Mouse (Mus musculus): ENCODE results near the gene Epb41l1. TPM values are rescaled to one million over a fixed set of nuclear protein-coding genes. Genes with fewer than 3 reads are reported as not detected.

Epb41l1 gene
- polyA plus RNA-seq, 1 experiment from 2014 or later, result 0.63 TPM

- Histone ChIP-seq H3K27ac (ENCODE audit: low read depth, low read length) (no peak overlapping the region), H3K36me3 (ENCODE audit: control insufficient read depth, insufficient read depth) (peaks cover 8% of the 10 kb centered on the region; the same call in 1 of the 2 replicates), H3K9me3 (ENCODE audit: control insufficient read depth) (no peaks in the 10 kb centered on the region), H3K27me3 (replicated peaks; ENCODE audit: control insufficient read depth, insufficient read depth, low read length) (no peaks in the 10 kb centered on the region), H3K4me2 (replicated peaks; ENCODE audit: low read depth) (no peak overlapping the region), H3K4me3 (ENCODE audit: low read depth, low read length) (no peak overlapping the region), H3K4me1 (replicated peaks; ENCODE audit: control insufficient read depth, insufficient read depth, low read length) (no peaks in the 10 kb centered on the region), H3K9ac (ENCODE audit: low read depth, low read length) (no peak overlapping the region)
- peak; percentile 79 for TF ChIP-seq CTCF (IDR thresholded peaks at IDR 0.05; ENCODE audit: low read depth)
- 53% methylated on average over 2 of the region's 2 CpGs for WGBS
- ATAC-seq, result no peak
These were observed 109.0 kb downstream of the Epb41l1 start for GRCm38 (mm10) chr2:156529726-156530125.

- no peak overlapping the region for H3K4me3 ChIP-seq (ENCODE audit: low read depth, low read length)
- no peaks in the 10 kb centered on the region for H3K9me3 ChIP-seq (ENCODE audit: control insufficient read depth)
- no peak for ATAC-seq
- WGBS, result 51% methylated on average over 2 of the region's 2 CpGs
- H3K27ac ChIP-seq (ENCODE audit: low read depth, low read length), result no peak overlapping the region
- H3K4me2 ChIP-seq (replicated peaks; ENCODE audit: low read depth), result no peak overlapping the region
- no peak overlapping the region for H3K9ac ChIP-seq (ENCODE audit: low read depth, low read length)
- H3K4me1 ChIP-seq (replicated peaks; ENCODE audit: control insufficient read depth, insufficient read depth, low read length), result no peaks in the 10 kb centered on the region
- no peaks in the 10 kb centered on the region for H3K27me3 ChIP-seq (replicated peaks; ENCODE audit: control insufficient read depth, insufficient read depth, low read length)
- no peak for TF ChIP-seq CTCF (IDR thresholded peaks at IDR 0.05; ENCODE audit: low read depth)
- H3K36me3 ChIP-seq (ENCODE audit: control insufficient read depth, insufficient read depth), result peaks cover 8% of the 10 kb centered on the region; the same call in 1 of the 2 replicates
These were observed 112.5 kb downstream of the Epb41l1 start for GRCm38 (mm10) chr2:156533160-156533559.

- 83% methylated on average over 7 of the region's 7 CpGs for WGBS
- H3K27me3 ChIP-seq (replicated peaks; ENCODE audit: control insufficient read depth, insufficient read depth, low read length), result no peaks in the 10 kb centered on the region
- H3K27ac ChIP-seq (ENCODE audit: low read depth, low read length), result no peak overlapping the region
- no peaks in the 10 kb centered on the region; the same call in 1 of the 2 replicates for H3K36me3 ChIP-seq (ENCODE audit: control insufficient read depth, insufficient read depth)
- H3K4me1 ChIP-seq (replicated peaks; ENCODE audit: control insufficient read depth, insufficient read depth, low read length), result no peaks in the 10 kb centered on the region
- TF ChIP-seq CTCF (IDR thresholded peaks at IDR 0.05; ENCODE audit: low read depth), result no peak
- no peak overlapping the region for H3K4me3 ChIP-seq (ENCODE audit: low read depth, low read length)
- H3K9me3 ChIP-seq (ENCODE audit: control insufficient read depth), result no peaks in the 10 kb centered on the region
- no peak for ATAC-seq
- no peak overlapping the region for H3K4me2 ChIP-seq (replicated peaks; ENCODE audit: low read depth)
- H3K9ac ChIP-seq (ENCODE audit: low read depth, low read length), result no peak overlapping the region
These were observed 118.3 kb downstream of the Epb41l1 start for GRCm38 (mm10) chr2:156538817-156539555.

- 82% methylated on average over 7 of the region's 7 CpGs for WGBS
- no peak for ATAC-seq
- TF ChIP-seq CTCF (IDR thresholded peaks at IDR 0.05; ENCODE audit: low read depth), result no peak
- Histone ChIP-seq H3K36me3 (ENCODE audit: control insufficient read depth, insufficient read depth) (no peaks in the 10 kb centered on the region; the same call in 1 of the 2 replicates), H3K27ac (ENCODE audit: low read depth, low read length) (no peak overlapping the region), H3K4me3 (ENCODE audit: low read depth, low read length) (no peak overlapping the region), H3K9ac (ENCODE audit: low read depth, low read length) (no peak overlapping the region), H3K4me2 (replicated peaks; ENCODE audit: low read depth) (no peak overlapping the region), H3K4me1 (replicated peaks; ENCODE audit: control insufficient read depth, insufficient read depth, low read length) (no peaks in the 10 kb centered on the region), H3K27me3 (replicated peaks; ENCODE audit: control insufficient read depth, insufficient read depth, low read length) (no peaks in the 10 kb centered on the region), H3K9me3 (ENCODE audit: control insufficient read depth) (no peaks in the 10 kb centered on the region)
These were observed 120.3 kb downstream of the Epb41l1 start for GRCm38 (mm10) chr2:156540991-156541390.

- Histone ChIP-seq H3K27ac (ENCODE audit: low read depth, low read length) (no peak overlapping the region), H3K4me3 (ENCODE audit: low read depth, low read length) (no peak overlapping the region), H3K4me1 (replicated peaks; ENCODE audit: control insufficient read depth, insufficient read depth, low read length) (0 out of 2 replicates have a peak, but pooled peaks cover 3% of the 10 kb centered on the region), H3K27me3 (replicated peaks; ENCODE audit: control insufficient read depth, insufficient read depth, low read length) (no peaks in the 10 kb centered on the region), H3K9ac (ENCODE audit: low read depth, low read length) (no peak overlapping the region), H3K9me3 (ENCODE audit: control insufficient read depth) (no peaks in the 10 kb centered on the region), H3K4me2 (replicated peaks; ENCODE audit: low read depth) (no peak overlapping the region), H3K36me3 (ENCODE audit: control insufficient read depth, insufficient read depth) (no peaks in the 10 kb centered on the region; the same call in 1 of the 2 replicates)
- WGBS, result 75% methylated on average over 8 of the region's 8 CpGs
- no peak for TF ChIP-seq CTCF (IDR thresholded peaks at IDR 0.05; ENCODE audit: low read depth)
- no peak for ATAC-seq
These were observed 121.7 kb downstream of the Epb41l1 start for GRCm38 (mm10) chr2:156542410-156542809.

GRCm38 (mm10) chr2:156543804-156544203, 123.1 kb downstream of the Epb41l1 start:
- Histone ChIP-seq H3K9me3 (ENCODE audit: control insufficient read depth) (no peaks in the 10 kb centered on the region), H3K27ac (ENCODE audit: low read depth, low read length) (no peak overlapping the region), H3K4me2 (replicated peaks; ENCODE audit: low read depth) (no peak overlapping the region), H3K36me3 (ENCODE audit: control insufficient read depth, insufficient read depth) (no peaks in the 10 kb centered on the region), H3K4me1 (replicated peaks; ENCODE audit: control insufficient read depth, insufficient read depth, low read length) (0 out of 2 replicates have a peak, but pooled peaks cover 3% of the 10 kb centered on the region), H3K27me3 (replicated peaks; ENCODE audit: control insufficient read depth, insufficient read depth, low read length) (no peaks in the 10 kb centered on the region), H3K9ac (ENCODE audit: low read depth, low read length) (no peak overlapping the region), H3K4me3 (ENCODE audit: low read depth, low read length) (no peak overlapping the region)
- WGBS, result 74% methylated on average over 3 of the region's 3 CpGs
- no peak for ATAC-seq
- no peak for TF ChIP-seq CTCF (IDR thresholded peaks at IDR 0.05; ENCODE audit: low read depth)

All from intestine, postnatal 0 days (tissue).